Mouse (Mus musculus): ENCODE data around the gene Ptk6.

- TF ChIP-seq CTCF (IDR thresholded peaks at IDR 0.05; ENCODE audit: extremely low read depth, insufficient read depth, insufficient read length, insufficient replicate concordance), result no peak
- no peak for TF ChIP-seq POLR2A (IDR thresholded peaks at IDR 0.05; ENCODE audit: low read depth, low read length)
Measured at GRCm38 (mm10) chr2:181213021-181213445, 10.4 kb upstream of the Ptk6 start, which contains the start of gene Srms.

All from spleen, adult 2 months (tissue).